Mouse (Mus musculus) mature B cell (primary cell): ENCODE results near the gene Cisd3.
"Not testable (repeated sequence)": the region's sequence is repeated elsewhere in the genome, so short reads cannot be mapped to it uniquely, and the experiment has no call there.

Experiments
- in situ Hi-C: fragments of 300-500 bp; cut with MboI; formaldehyde crosslinking; loops from 2 replicates; pipeline ENCODE4 v1.14.3; 2019

Cisd3 gene

GRCm38 (mm10) chr11:97686322-97686908 lies 789 bp downstream of the Cisd3 start:
- in situ Hi-C loops = no loop called here

- in situ Hi-C loops = no loop called here
Observed at GRCm38 (mm10) chr11:97687061-97687460, 1.4 kb downstream of the Cisd3 start.

- in situ Hi-C loops = no loop called here
Observed at GRCm38 (mm10) chr11:97689861-97690260, 4.2 kb downstream of the Cisd3 start.

GRCm38 (mm10) chr11:97694435-97694834 lies 8.8 kb downstream of the Cisd3 start:
- in situ Hi-C loops = no loop called here

GRCm38 (mm10) chr11:97694921-97695711 lies 9.5 kb downstream of the Cisd3 start:
- in situ Hi-C loops = no loop called here

GRCm38 (mm10) chr11:97695712-97696401 lies 10.2 kb downstream of the Cisd3 start:
- in situ Hi-C loops = no loop called here

GRCm38 (mm10) chr11:97696669-97697068 lies 11.0 kb downstream of the Cisd3 start:
- in situ Hi-C loops = no loop called here

- in situ Hi-C loops = no loop called here
Observed at GRCm38 (mm10) chr11:97697199-97697890, 11.7 kb downstream of the Cisd3 start.

- in situ Hi-C loops = no loop called here
Observed at GRCm38 (mm10) chr11:97697891-97698529, 12.4 kb downstream of the Cisd3 start.

- in situ Hi-C loops = no loop called here
Observed at GRCm38 (mm10) chr11:97698741-97699611, 13.3 kb downstream of the Cisd3 start.

- in situ Hi-C loops = no loop called here
Observed at GRCm38 (mm10) chr11:97699626-97700002, 14.0 kb downstream of the Cisd3 start.

GRCm38 (mm10) chr11:97700003-97700745 lies 14.5 kb downstream of the Cisd3 start, which contains the start of gene Pcgf2:
Pcgf2 (minus strand) TSS chr11:97700497.
- in situ Hi-C loops = no loop called here

GRCm38 (mm10) chr11:97700746-97701580 lies 15.3 kb downstream of the Cisd3 start:
- in situ Hi-C loops = no loop called here

GRCm38 (mm10) chr11:97701581-97702392 lies 16.2 kb downstream of the Cisd3 start:
- in situ Hi-C loops = no loop called here

- in situ Hi-C loops = no loop called here
Observed at GRCm38 (mm10) chr11:97702393-97702745, 16.7 kb downstream of the Cisd3 start.

- in situ Hi-C loops = no loop called here
Observed at GRCm38 (mm10) chr11:97703039-97703826, 17.6 kb downstream of the Cisd3 start, which contains the start of gene Psmb3. Psmb3 (plus strand) TSS chr11:97703399.

GRCm38 (mm10) chr11:97710067-97710466 lies 24.4 kb downstream of the Cisd3 start:
- in situ Hi-C loops = not testable (repeated sequence)
